Mouse (Mus musculus): ENCODE measurements around the gene Fut8. TPM values are rescaled to one million over a fixed set of nuclear protein-coding genes. Genes with fewer than 3 reads are reported as not detected.
"Not testable (repeated sequence)": the region's sequence is repeated elsewhere in the genome, so short reads cannot be mapped to it uniquely, and the experiment has no call there.

Fut8 gene
- polyA plus RNA-seq, 1 experiment from 2014 or later, result 17.2 TPM

DNA sequence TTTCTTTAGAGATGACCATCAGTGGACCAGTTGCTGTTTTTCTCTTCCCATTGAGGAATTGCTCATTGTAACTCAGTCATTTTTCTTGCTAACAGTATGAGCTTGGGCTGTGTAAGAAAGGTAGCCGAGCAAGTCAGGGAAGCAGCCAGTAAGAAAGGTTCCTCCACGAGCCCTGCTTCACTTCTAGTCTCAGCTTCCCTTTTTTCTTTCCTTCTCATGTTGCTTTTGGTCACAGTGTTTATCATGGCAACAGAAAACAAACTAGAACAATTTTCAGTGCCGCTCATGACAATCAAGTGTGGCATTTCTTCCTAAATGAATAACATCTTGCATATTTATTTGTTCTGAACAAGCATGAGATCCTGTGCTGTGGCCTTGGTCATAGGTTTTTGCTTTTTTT lies 32.8 kb downstream of the Fut8 start:
- Histone ChIP-seq H3K27me3 (replicated peaks; ENCODE audit: control insufficient read depth, insufficient read depth, low read length) (no peaks in the 10 kb centered on the region), H3K9ac (ENCODE audit: low read length) (no peak overlapping the region), H3K36me3 (ENCODE audit: control insufficient read depth, insufficient read depth, low read length) (no peaks in the 10 kb centered on the region), H3K27ac (ENCODE audit: low read depth) (no peak overlapping the region), H3K4me1 (replicated peaks; ENCODE audit: control insufficient read depth, insufficient read depth, low read length) (no peaks in the 10 kb centered on the region), H3K9me3 (ENCODE audit: control insufficient read depth, low read length) (no peaks in the 10 kb centered on the region), H3K4me2 (ENCODE audit: low read length) (no peak overlapping the region), H3K4me3 (ENCODE audit: low read depth, low read length) (no peak overlapping the region)
- WGBS, result 85% methylated on average over 3 of the region's 3 CpGs
- ATAC-seq (replicated peaks; ENCODE audit: low FRiP score, low TSS enrichment, low read depth) (no peak), DNase-seq (ENCODE audit: low spot score) (no peak)

DNA sequence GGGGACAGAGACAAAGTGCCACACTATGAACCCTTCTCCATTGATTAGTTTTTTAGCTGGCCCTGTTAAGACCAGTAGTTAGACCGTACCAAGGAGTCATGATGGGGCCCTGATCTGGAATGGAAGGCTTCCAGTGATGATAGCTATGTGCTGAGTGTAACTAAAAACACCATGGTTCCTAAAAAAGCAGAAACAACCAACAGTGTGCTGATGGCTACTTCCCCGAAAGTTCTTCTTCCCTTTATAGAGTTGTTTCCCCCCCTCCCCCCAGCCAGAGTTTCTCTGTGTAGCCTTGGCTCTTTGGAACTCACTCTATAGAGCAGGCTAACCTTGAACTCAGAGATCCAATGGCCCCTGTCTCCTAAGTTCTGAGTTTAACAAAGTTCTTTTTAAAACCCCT lies 50.6 kb downstream of the Fut8 start:
- no peak for DNase-seq (ENCODE audit: low spot score)
- 91% methylated on average over 2 of the region's 2 CpGs for WGBS
- Histone ChIP-seq H3K27ac (ENCODE audit: low read depth) (no peak overlapping the region), H3K9ac (ENCODE audit: low read length) (no peak overlapping the region), H3K4me3 (ENCODE audit: low read depth, low read length) (no peak overlapping the region), H3K4me2 (ENCODE audit: low read length) (no peak overlapping the region), H3K27me3 (replicated peaks; ENCODE audit: control insufficient read depth, insufficient read depth, low read length) (no peaks in the 10 kb centered on the region), H3K9me3 (ENCODE audit: control insufficient read depth, low read length) (no peaks in the 10 kb centered on the region), H3K36me3 (ENCODE audit: control insufficient read depth, insufficient read depth, low read length) (no peaks in the 10 kb centered on the region), H3K4me1 (replicated peaks; ENCODE audit: control insufficient read depth, insufficient read depth, low read length) (no peaks in the 10 kb centered on the region)
- no peak for ATAC-seq (replicated peaks; ENCODE audit: low FRiP score, low TSS enrichment, low read depth)

DNA sequence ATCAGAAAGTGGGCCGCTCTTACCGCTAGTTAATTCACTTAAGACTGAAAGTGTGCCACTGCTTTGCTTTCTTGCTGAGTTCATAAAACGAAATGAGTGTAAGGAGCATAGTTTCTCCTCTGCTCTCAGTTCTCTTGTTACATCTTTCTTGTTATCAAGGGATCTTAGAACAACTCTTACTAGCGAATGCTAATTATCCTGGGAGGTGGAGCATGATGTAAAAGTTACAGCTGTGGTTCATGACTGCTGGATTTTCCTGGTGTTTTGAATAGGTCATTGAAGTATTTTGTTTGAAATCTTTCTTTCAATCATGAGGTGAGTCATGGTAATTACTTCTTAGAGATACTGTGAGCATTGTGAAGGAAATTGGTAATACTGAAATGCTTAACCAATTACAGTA lies 53.1 kb downstream of the Fut8 start:
- DNase-seq (ENCODE audit: low spot score) (no peak), ATAC-seq (replicated peaks; ENCODE audit: low FRiP score, low TSS enrichment, low read depth) (no peak)
- no peaks in the 10 kb centered on the region for H3K27me3 ChIP-seq (replicated peaks; ENCODE audit: control insufficient read depth, insufficient read depth, low read length)
- H3K27ac ChIP-seq (ENCODE audit: low read depth), result no peak overlapping the region
- H3K4me1 ChIP-seq (replicated peaks; ENCODE audit: control insufficient read depth, insufficient read depth, low read length), result no peaks in the 10 kb centered on the region
- WGBS, result 83% methylated on average over 4 of the region's 4 CpGs
- H3K4me3 ChIP-seq (ENCODE audit: low read depth, low read length), result no peak overlapping the region
- no peaks in the 10 kb centered on the region for H3K9me3 ChIP-seq (ENCODE audit: control insufficient read depth, low read length)
- no peak overlapping the region for H3K9ac ChIP-seq (ENCODE audit: low read length)
- no peak overlapping the region for H3K4me2 ChIP-seq (ENCODE audit: low read length)
- H3K36me3 ChIP-seq (ENCODE audit: control insufficient read depth, insufficient read depth, low read length), result no peaks in the 10 kb centered on the region

DNA sequence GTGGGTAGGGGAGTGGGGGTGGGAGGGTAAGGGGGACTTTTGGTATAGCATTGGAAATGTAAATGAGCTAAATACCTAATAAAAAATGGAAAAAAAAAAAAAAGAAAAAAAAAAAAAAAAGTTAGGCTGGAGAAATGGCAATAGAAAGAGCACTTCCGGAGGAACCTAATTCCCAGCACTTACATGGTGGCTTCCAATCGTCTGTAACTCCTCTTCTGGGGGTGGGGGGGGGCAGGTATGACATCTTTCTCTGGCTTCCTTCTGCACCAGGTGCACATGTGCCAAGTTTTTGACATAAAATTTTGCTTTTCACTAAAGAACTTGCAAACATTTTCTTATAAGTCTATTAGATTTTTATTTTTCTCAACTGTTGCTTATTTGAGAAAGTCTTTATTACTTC lies 53.9 kb downstream of the Fut8 start:
- not testable (repeated sequence) for H3K27ac ChIP-seq (ENCODE audit: low read depth); H3K36me3 ChIP-seq (ENCODE audit: control insufficient read depth, insufficient read depth, low read length); H3K9me3 ChIP-seq (ENCODE audit: control insufficient read depth, low read length); H3K4me2 ChIP-seq (ENCODE audit: low read length); H3K4me3 ChIP-seq (ENCODE audit: low read depth, low read length); ATAC-seq (replicated peaks; ENCODE audit: low FRiP score, low TSS enrichment, low read depth); DNase-seq (ENCODE audit: low spot score); H3K9ac ChIP-seq (ENCODE audit: low read length); H3K27me3 ChIP-seq (replicated peaks; ENCODE audit: control insufficient read depth, insufficient read depth, low read length); H3K4me1 ChIP-seq (replicated peaks; ENCODE audit: control insufficient read depth, insufficient read depth, low read length)
- 89% methylated on average over 2 of the region's 2 CpGs for WGBS

DNA sequence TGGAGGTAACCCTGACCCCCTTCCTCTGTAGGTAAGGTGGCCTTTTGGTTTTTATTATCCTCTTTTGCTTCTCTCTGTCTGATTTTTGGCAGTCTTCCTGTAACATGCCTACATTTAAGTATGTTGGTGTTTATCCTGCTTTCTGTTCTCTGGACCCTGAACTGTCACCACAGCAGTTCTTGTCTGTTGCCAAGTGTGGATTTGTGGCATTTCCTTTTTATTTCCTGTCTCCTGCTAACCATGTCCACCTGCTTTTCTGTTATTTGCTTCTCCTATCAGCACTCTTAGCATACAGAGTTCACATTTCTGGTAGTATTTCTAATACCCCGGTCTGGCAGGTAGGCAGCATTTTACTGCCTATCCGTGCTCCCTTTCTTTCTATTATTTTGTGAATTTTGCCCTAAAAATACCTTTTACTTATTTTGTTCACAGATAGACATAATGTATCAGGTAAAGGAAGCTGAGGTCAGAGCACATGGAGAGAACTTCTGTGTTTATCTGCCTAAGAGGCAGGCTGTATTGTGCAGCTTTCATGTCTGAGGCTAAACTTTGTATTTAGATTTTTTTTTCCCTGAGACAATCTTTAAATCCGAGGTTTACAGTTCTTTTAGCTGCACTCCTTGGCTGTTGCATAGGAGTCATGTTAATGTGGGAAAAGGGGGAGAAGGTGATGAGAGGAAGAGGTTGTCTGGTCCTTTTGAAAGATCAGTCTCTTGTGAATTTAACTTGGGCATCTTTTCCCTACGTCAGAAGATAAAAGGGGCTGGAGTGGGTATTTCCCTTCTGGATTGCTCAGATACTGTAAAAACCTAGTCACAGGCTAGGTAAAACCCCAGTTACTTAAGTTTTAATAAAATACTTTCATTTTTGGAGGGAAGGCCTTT lies 54.7 kb downstream of the Fut8 start:
- WGBS, result 68% methylated on average over 4 of the region's 4 CpGs
- H3K4me3 ChIP-seq (ENCODE audit: low read depth, low read length), result no peak overlapping the region

DNA sequence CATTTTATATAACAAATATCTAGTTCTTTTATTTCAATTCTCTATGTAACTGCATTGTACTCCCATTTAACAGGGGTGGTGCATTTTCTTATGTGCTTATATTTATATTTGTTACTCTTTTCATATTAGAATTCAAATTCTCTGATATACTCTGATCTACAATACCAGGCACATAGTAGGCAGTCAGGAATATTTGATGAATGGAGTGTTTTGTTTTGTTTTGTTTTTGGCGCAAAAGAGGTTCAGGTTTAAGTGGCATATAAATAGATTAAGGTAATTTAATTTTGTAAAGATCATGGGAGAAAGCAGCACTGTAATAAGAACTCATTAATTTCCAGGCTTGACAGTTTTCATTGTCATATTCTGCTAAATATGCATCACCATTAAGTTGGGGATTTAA lies 58.2 kb downstream of the Fut8 start:
- DNase-seq (ENCODE audit: low spot score) (no peak), ATAC-seq (replicated peaks; ENCODE audit: low FRiP score, low TSS enrichment, low read depth) (no peak)
- H3K4me2 ChIP-seq (ENCODE audit: low read length), result no peak overlapping the region

More for the DNA sequence above, 54.7 kb downstream of the Fut8 start:
- Histone ChIP-seq H3K4me1 (replicated peaks; ENCODE audit: control insufficient read depth, insufficient read depth, low read length) (no peaks in the 10 kb centered on the region), H3K27ac (ENCODE audit: low read depth) (no peak overlapping the region), H3K36me3 (ENCODE audit: control insufficient read depth, insufficient read depth, low read length) (no peaks in the 10 kb centered on the region), H3K9me3 (ENCODE audit: control insufficient read depth, low read length) (no peaks in the 10 kb centered on the region), H3K4me2 (ENCODE audit: low read length) (no peak overlapping the region), H3K9ac (ENCODE audit: low read length) (no peak overlapping the region), H3K27me3 (replicated peaks; ENCODE audit: control insufficient read depth, insufficient read depth, low read length) (no peaks in the 10 kb centered on the region)
- ATAC-seq (replicated peaks; ENCODE audit: low FRiP score, low TSS enrichment, low read depth) (no peak), DNase-seq (ENCODE audit: low spot score) (no peak)

DNA sequence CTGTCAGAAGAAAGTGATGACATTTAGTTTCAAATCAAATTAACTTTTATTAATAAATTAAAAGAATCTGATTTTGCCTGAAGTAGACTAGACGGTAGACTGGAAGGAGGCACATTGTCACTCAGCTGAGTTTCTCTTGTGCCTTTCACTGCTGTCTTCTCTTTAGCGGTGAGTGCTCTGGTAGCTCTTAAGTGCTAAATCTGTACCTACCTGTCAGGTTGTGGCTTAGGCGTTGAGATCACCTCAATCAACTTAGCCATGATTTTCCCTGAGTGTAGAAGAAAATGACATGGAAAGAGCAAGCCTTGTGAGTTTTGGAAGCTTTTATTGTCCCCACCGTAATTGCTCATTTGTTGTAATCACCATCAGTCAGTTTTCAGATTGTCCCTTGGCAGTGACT lies 59.2 kb downstream of the Fut8 start:
- DNase-seq (ENCODE audit: low spot score), result no peak

More for the DNA sequence above, 58.2 kb downstream of the Fut8 start:
- no peak overlapping the region for H3K4me3 ChIP-seq (ENCODE audit: low read depth, low read length)
- no peak overlapping the region for H3K27ac ChIP-seq (ENCODE audit: low read depth)
- H3K36me3 ChIP-seq (ENCODE audit: control insufficient read depth, insufficient read depth, low read length), result no peaks in the 10 kb centered on the region
- no peak overlapping the region for H3K9ac ChIP-seq (ENCODE audit: low read length)
- 75% methylated on average over 1 of the region's 1 CpGs for WGBS
- H3K4me1 ChIP-seq (replicated peaks; ENCODE audit: control insufficient read depth, insufficient read depth, low read length), result no peaks in the 10 kb centered on the region
- no peaks in the 10 kb centered on the region for H3K27me3 ChIP-seq (replicated peaks; ENCODE audit: control insufficient read depth, insufficient read depth, low read length)
- H3K9me3 ChIP-seq (ENCODE audit: control insufficient read depth, low read length), result no peaks in the 10 kb centered on the region

DNA sequence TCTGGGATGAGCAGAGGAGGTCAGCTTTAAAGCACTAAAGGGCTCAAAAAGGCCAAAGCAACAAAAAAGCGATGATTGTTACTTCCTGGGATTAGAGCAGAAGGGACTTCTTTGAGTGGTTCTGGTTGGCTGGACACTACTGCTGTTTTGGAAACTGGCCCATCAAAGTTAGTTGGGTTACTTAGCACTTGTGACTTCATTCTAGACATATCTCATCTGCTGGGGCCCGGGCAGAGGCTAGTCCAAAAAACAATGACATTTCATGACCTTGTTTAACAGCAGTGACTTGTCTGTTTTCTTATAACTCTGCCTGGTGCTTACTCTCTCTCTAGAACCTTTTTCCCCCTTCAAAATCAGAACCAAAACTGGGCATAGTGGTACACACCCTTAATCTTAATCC lies 59.9 kb downstream of the Fut8 start:
- H3K4me1 ChIP-seq (replicated peaks; ENCODE audit: control insufficient read depth, insufficient read depth, low read length), result no peaks in the 10 kb centered on the region
- no peak overlapping the region for H3K4me3 ChIP-seq (ENCODE audit: low read depth, low read length)
- H3K9me3 ChIP-seq (ENCODE audit: control insufficient read depth, low read length), result no peaks in the 10 kb centered on the region
- no peaks in the 10 kb centered on the region for H3K36me3 ChIP-seq (ENCODE audit: control insufficient read depth, insufficient read depth, low read length)
- 77% methylated on average over 2 of the region's 2 CpGs for WGBS
- H3K27me3 ChIP-seq (replicated peaks; ENCODE audit: control insufficient read depth, insufficient read depth, low read length), result no peaks in the 10 kb centered on the region
- ATAC-seq (replicated peaks; ENCODE audit: low FRiP score, low TSS enrichment, low read depth) (no peak), DNase-seq (ENCODE audit: low spot score) (no peak)
- no peak overlapping the region for H3K9ac ChIP-seq (ENCODE audit: low read length)
- H3K27ac ChIP-seq (ENCODE audit: low read depth), result no peak overlapping the region
- H3K4me2 ChIP-seq (ENCODE audit: low read length), result no peak overlapping the region

More for the DNA sequence above, 59.2 kb downstream of the Fut8 start:
- no peak for ATAC-seq (replicated peaks; ENCODE audit: low FRiP score, low TSS enrichment, low read depth)
- no peaks in the 10 kb centered on the region for H3K9me3 ChIP-seq (ENCODE audit: control insufficient read depth, low read length)
- H3K36me3 ChIP-seq (ENCODE audit: control insufficient read depth, insufficient read depth, low read length), result no peaks in the 10 kb centered on the region
- H3K27ac ChIP-seq (ENCODE audit: low read depth), result no peak overlapping the region
- no peak overlapping the region for H3K4me2 ChIP-seq (ENCODE audit: low read length)
- 79% methylated on average over 4 of the region's 4 CpGs for WGBS
- H3K27me3 ChIP-seq (replicated peaks; ENCODE audit: control insufficient read depth, insufficient read depth, low read length), result no peaks in the 10 kb centered on the region
- no peak overlapping the region for H3K4me3 ChIP-seq (ENCODE audit: low read depth, low read length)
- H3K9ac ChIP-seq (ENCODE audit: low read length), result no peak overlapping the region
- no peaks in the 10 kb centered on the region for H3K4me1 ChIP-seq (replicated peaks; ENCODE audit: control insufficient read depth, insufficient read depth, low read length)

DNA sequence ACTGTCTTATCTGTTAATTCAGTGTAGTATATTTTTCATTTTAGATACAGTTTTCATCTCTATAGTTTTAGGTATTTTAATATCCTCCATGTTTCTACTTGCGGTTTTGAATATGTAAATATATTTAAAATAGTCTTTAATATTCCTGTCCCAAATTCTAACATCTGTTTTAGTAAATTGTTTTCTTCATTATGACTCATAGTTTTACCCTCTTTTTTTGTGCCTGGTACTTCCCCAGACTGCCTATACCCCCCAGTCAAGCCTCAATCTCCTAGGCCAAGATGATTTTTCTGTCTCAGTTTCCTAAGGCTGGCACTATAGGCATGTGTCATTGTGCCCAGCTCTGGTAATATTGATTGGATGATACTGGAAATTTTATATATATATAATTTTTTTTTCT lies 64.1 kb downstream of the Fut8 start:
- Histone ChIP-seq H3K9me3 (ENCODE audit: control insufficient read depth, low read length) (no peaks in the 10 kb centered on the region), H3K9ac (ENCODE audit: low read length) (no peak overlapping the region), H3K4me2 (ENCODE audit: low read length) (no peak overlapping the region), H3K4me3 (ENCODE audit: low read depth, low read length) (no peak overlapping the region), H3K27me3 (replicated peaks; ENCODE audit: control insufficient read depth, insufficient read depth, low read length) (no peaks in the 10 kb centered on the region), H3K4me1 (replicated peaks; ENCODE audit: control insufficient read depth, insufficient read depth, low read length) (no peaks in the 10 kb centered on the region), H3K36me3 (ENCODE audit: control insufficient read depth, insufficient read depth, low read length) (no peaks in the 10 kb centered on the region), H3K27ac (ENCODE audit: low read depth) (no peak overlapping the region)
- DNase-seq (ENCODE audit: low spot score) (no peak), ATAC-seq (replicated peaks; ENCODE audit: low FRiP score, low TSS enrichment, low read depth) (no peak)
- 91% methylated on average over 1 of the region's 1 CpGs for WGBS
